ENCODE assay signal across 11 mouse cellular contexts in genomic region chr8:6492453-6492852, GRCm38 (mm10).
DNase-seq lines count a peak whose midpoint lies in the region; ATAC-seq and TF ChIP-seq lines count a peak whose summit lies in the region.
"Had no signal": no experiment of that assay in that cellular context is flagged by ENCODE, and none has a peak within 500 bp of the region (broad histone marks: within the 10 kb centered on the region; RNA-seq: fewer than 3 reads in every experiment).

No protein-coding gene starts in this region.

- H3K27ac ChIP-seq in heart, postnatal 0 days (ENCODE audit: low read depth) = no peak overlapping the region
- no peak overlapping the region for H3K27ac ChIP-seq in lung, embryonic 14.5 days (ENCODE audit: low read depth)
- H3K27ac ChIP-seq: limb, embryonic 13.5 days; stomach, embryonic 15.5 days had no signal

- no peak for ATAC-seq in heart, postnatal 0 days (ENCODE audit: insufficient read depth, low read depth)
- no peak for ATAC-seq in lung, embryonic 14.5 days (ENCODE audit: insufficient read depth)
- ATAC-seq: activated CD4-positive, CD25-positive, alpha-beta regulatory T cell, adult 4 months had no signal

- peak; percentile 34 for DNase-seq in heart, postnatal 0 days (ENCODE audit: low spot score)
- DNase-seq in heart, adult 11 months = no peak
- DNase-seq in lung, embryonic 14.5 days = peak; percentile 89
- no peak for DNase-seq in lung, postnatal 14 days
- DNase-seq in cerebellum, postnatal 10 days = peak; percentile 81 to 85
- peak; percentile 8 for DNase-seq in right cerebral cortex, postnatal 25 days
- no peak for DNase-seq in urinary bladder, adult 18-20 months (ENCODE audit: low spot score in 2 of 2)
- DNase-seq: lung, postnatal 36 days had no signal

- H3K9ac ChIP-seq in heart, postnatal 0 days (replicated peaks; ENCODE audit: low read depth, low read length) = no peak overlapping the region
- H3K9ac ChIP-seq in lung, embryonic 14.5 days = no peak overlapping the region
- H3K9ac ChIP-seq: limb, embryonic 13.5 days; stomach, embryonic 15.5 days had no signal

- TF ChIP-seq CTCF in heart, postnatal 0 days (IDR thresholded peaks at IDR 0.05; ENCODE audit: low read depth) = no peak
- TF ChIP-seq CTCF in lung, embryonic 14.5 days (IDR thresholded peaks at IDR 0.05; ENCODE audit: low read depth) = no peak

- no peak overlapping the region for H3K4me3 ChIP-seq in heart, postnatal 0 days (ENCODE audit: low read depth, low read length)
- no peak overlapping the region for H3K4me3 ChIP-seq in lung, embryonic 14.5 days (ENCODE audit: low read depth, low read length)
- H3K4me3 ChIP-seq: limb, embryonic 13.5 days; stomach, embryonic 15.5 days had no signal

- TF ChIP-seq EP300 in heart, postnatal 0 days (IDR thresholded peaks at IDR 0.05; ENCODE audit: low read depth) = no peak

- H3K27me3 ChIP-seq in heart, postnatal 0 days (ENCODE audit: control insufficient read depth, insufficient read depth, low read length) = no peaks in the 10 kb centered on the region
- no peaks in the 10 kb centered on the region for H3K27me3 ChIP-seq in lung, embryonic 14.5 days (ENCODE audit: insufficient read depth, low read length)
- H3K27me3 ChIP-seq: limb, embryonic 13.5 days; stomach, embryonic 15.5 days had no signal

- H3K9me3 ChIP-seq in heart, postnatal 0 days (replicated peaks; ENCODE audit: control insufficient read depth, low read length) = no peaks in the 10 kb centered on the region
- H3K9me3 ChIP-seq in lung, embryonic 14.5 days (ENCODE audit: low read depth, low read length) = no peaks in the 10 kb centered on the region
- H3K9me3 ChIP-seq: limb, embryonic 13.5 days; stomach, embryonic 15.5 days had no signal

- no peak overlapping the region for H3K4me2 ChIP-seq in heart, postnatal 0 days (ENCODE audit: low read depth, low read length)
- H3K4me2 ChIP-seq in lung, embryonic 14.5 days = no peak overlapping the region
- H3K4me2 ChIP-seq: limb, embryonic 13.5 days; stomach, embryonic 15.5 days had no signal

- 33% methylated on average over 1 of the region's 1 CpGs for WGBS in heart, postnatal 0 days
- 26% methylated on average over 1 of the region's 1 CpGs for WGBS in lung, embryonic 14.5 days

- no peaks in the 10 kb centered on the region for H3K36me3 ChIP-seq in heart, postnatal 0 days (replicated peaks; ENCODE audit: control insufficient read depth, insufficient read depth, low read length)
- no peaks in the 10 kb centered on the region for H3K36me3 ChIP-seq in lung, embryonic 14.5 days (ENCODE audit: insufficient read depth)
- H3K36me3 ChIP-seq: limb, embryonic 13.5 days; stomach, embryonic 15.5 days had no signal

- no peaks in the 10 kb centered on the region for H3K4me1 ChIP-seq in heart, postnatal 0 days (ENCODE audit: control insufficient read depth, insufficient read depth)
- H3K4me1 ChIP-seq in lung, embryonic 14.5 days (ENCODE audit: insufficient read depth) = no peaks in the 10 kb centered on the region
- H3K4me1 ChIP-seq: limb, embryonic 13.5 days; stomach, embryonic 15.5 days had no signal

Comparison
In these comparisons a context has a peak if more than half of its experiments do, and no peak if none do; other contexts are left out.
1. DNase-seq: peak in heart, postnatal 0 days (single experiment), lung, embryonic 14.5 days (single experiment), cerebellum, postnatal 10 days (2 of 2) and right cerebral cortex, postnatal 25 days (single experiment); none in heart, adult 11 months (single experiment), lung, postnatal 14 days (single experiment) and urinary bladder, adult 18-20 months (0 of 2).